Mouse (Mus musculus) erythroblast, embryonic 14.5 days (primary cell): Measurements from ENCODE around the gene Lhfp. TPM values are rescaled to one million over a fixed set of nuclear protein-coding genes. Genes with fewer than 3 reads are reported as not detected.

Experiments
- H3K27me3 ChIP-seq: 2 replicates; pipeline ENCODE4 v1.6.1; 2012; ENCODE audit warnings: inconsistent platforms; ENCODE audit not compliant: control insufficient read depth
- H3K36me3 ChIP-seq: 2 replicates; pipeline ENCODE4 v1.6.1; 2012; ENCODE audit warnings: mild to moderate bottlenecking, inconsistent platforms; ENCODE audit not compliant: control insufficient read depth
- H3K4me1 ChIP-seq: 2 replicates; pipeline ENCODE4 v1.6.1; 2012; ENCODE audit warnings: inconsistent platforms; ENCODE audit not compliant: control insufficient read depth
- H3K4me3 ChIP-seq: replicated peaks from 2 replicates; pipeline ENCODE3; 2012; ENCODE audit warnings: moderate library complexity, mild to moderate bottlenecking, inconsistent platforms
- H3K9me3 ChIP-seq: 2 replicates; pipeline ENCODE4 v1.6.1; 2012; ENCODE audit warnings: low read length, inconsistent platforms, mixed read lengths; ENCODE audit not compliant: control insufficient read depth
- GATA1 ChIP-seq: IDR thresholded peaks from 2 replicates; pipeline ENCODE4 v1.6.1; 2012; ENCODE audit warnings: low read length, inconsistent platforms, mixed read lengths
- TAL1 ChIP-seq: IDR thresholded peaks from 3 replicates; pipeline ENCODE4 v1.6.1; 2012; ENCODE audit warnings: low read length, inconsistent platforms, mixed read lengths
- polyA plus RNA-seq: library from polyadenylated mRNA; stranded (reverse); fragments of >175 nt; gene quantifications from 2 replicates; pipeline ENCODE4 v1.2.3, GENCODE M21; 2012

Gene Lhfp
- polyA plus RNA-seq, result not detected in 2 replicates

DNA sequence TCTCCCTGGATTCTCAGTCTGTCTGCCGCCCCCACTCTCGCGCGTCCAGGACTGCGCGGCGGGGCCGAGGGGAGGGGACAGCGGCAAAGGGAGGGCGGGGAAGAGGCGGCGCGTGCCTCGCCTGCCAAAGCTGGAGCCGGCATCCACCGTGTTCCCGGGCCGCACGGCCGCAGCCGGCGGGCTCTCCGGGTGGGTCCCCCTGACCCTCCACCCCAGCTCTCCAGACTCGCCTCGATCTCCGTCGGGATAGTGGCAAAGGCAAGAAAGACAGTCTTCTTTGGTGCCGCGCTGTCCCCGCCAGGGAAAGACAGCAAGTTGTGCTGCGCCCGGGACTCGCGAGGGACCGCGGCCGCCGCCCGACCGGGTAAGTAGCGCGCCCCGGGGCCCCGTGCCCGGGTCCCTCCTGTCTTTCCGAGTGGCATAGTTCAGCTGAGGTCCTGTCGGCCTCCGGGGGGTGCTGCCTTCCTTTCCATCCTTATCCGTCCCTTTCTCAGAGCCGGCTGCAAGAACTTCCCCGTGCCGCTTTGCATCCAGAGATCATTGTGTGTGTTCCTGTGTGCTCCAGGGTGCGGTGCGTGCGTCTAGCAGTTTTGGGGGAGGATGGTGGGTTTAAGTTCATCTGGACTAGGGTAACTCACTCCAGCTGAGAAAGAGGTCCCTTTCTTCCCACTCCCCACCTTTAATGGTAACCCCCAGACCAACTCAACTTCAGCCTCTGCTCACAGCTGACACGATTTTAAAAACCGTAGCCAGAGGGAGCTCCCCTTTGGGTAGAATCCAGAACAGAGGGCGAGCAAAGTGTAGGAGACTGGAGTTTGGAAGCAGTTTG lies at the start of gene Lhfp:
TSS of gene Lhfp (plus strand) at position 118 of the 829 bp plus-strand sequence.
- TF ChIP-seq TAL1 (no peak), GATA1 (no peak)
- H3K4me1 ChIP-seq, result no peaks in the 10 kb centered on the region
- no peaks in the 10 kb centered on the region for H3K36me3 ChIP-seq
- peaks cover 53% of the 10 kb centered on the region for H3K27me3 ChIP-seq
- no peaks in the 10 kb centered on the region for H3K9me3 ChIP-seq
- H3K4me3 ChIP-seq, result peak within 1 kb of the TSS; percentile 36

GRCm38 (mm10) chr3:52993296-52993695 lies 48.0 kb upstream of the Lhfp start:
- Histone ChIP-seq H3K4me3 (no peak overlapping the region), H3K36me3 (peaks cover 50% of the 10 kb centered on the region), H3K4me1 (no peaks in the 10 kb centered on the region), H3K27me3 (no peaks in the 10 kb centered on the region), H3K9me3 (no peaks in the 10 kb centered on the region)
- TF ChIP-seq GATA1, result no peak
- TF ChIP-seq TAL1, result no peak

DNA sequence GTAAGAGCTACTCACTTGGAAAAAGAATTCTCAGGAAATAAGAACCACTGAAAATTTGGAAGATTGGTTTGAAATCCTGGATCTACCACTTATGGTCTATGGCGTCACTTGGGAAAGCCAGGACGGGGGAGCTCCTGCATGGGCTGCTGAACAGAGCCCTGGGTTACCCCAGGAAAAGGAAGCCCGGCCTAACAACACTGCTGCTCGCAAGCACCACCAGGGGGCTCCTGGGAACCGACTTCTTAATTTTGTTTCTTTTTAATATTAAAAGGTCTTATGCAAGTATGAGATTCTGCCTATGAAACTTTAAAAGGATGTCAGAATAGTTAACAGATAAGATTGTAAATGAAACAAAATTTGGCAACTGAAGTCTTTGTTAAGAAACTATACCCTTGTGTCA lies 46.7 kb upstream of the Lhfp start:
- Histone ChIP-seq H3K4me1 (no peaks in the 10 kb centered on the region), H3K36me3 (peaks cover 47% of the 10 kb centered on the region), H3K27me3 (no peaks in the 10 kb centered on the region), H3K9me3 (no peaks in the 10 kb centered on the region), H3K4me3 (no peak overlapping the region)
- TF ChIP-seq GATA1 (no peak), TAL1 (no peak)

DNA sequence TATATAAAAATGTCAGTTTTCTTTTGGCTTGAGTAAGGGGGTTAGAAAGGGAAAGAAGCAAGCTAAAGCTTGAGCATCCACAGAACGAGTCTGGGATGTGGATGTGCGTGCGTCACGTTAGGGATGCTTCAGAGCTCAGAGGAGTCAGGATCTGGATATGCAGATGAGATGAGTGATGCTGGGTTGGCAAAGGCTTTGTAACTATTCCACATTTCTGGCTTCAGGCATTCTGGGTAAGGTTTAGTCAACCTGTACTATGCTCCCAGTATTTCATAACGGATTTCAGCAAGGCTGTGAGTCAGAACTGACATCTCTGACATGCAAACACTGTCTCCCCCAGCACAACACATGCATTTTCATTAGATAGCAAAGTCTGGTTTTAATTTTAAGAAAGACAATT lies 44.7 kb upstream of the Lhfp start:
- Histone ChIP-seq H3K27me3 (no peaks in the 10 kb centered on the region), H3K36me3 (peaks cover 46% of the 10 kb centered on the region), H3K4me3 (no peak overlapping the region), H3K9me3 (no peaks in the 10 kb centered on the region), H3K4me1 (no peaks in the 10 kb centered on the region)
- TF ChIP-seq TAL1 (no peak), GATA1 (no peak)

- no peaks in the 10 kb centered on the region for H3K27me3 ChIP-seq
- TF ChIP-seq TAL1, result no peak
- no peak for TF ChIP-seq GATA1
- H3K36me3 ChIP-seq, result peaks cover 49% of the 10 kb centered on the region
- no peaks in the 10 kb centered on the region for H3K4me1 ChIP-seq
- no peak overlapping the region for H3K4me3 ChIP-seq
- no peaks in the 10 kb centered on the region for H3K9me3 ChIP-seq
Measured at GRCm38 (mm10) chr3:52997381-52997780, 43.9 kb upstream of the Lhfp start.

- no peak overlapping the region for H3K4me3 ChIP-seq
- TF ChIP-seq GATA1 (no peak), TAL1 (no peak)
- no peaks in the 10 kb centered on the region for H3K27me3 ChIP-seq
- H3K9me3 ChIP-seq, result no peaks in the 10 kb centered on the region
- H3K36me3 ChIP-seq, result peaks cover 42% of the 10 kb centered on the region
- H3K4me1 ChIP-seq, result no peaks in the 10 kb centered on the region
Measured at GRCm38 (mm10) chr3:52999016-52999744, 42.1 kb upstream of the Lhfp start.

DNA sequence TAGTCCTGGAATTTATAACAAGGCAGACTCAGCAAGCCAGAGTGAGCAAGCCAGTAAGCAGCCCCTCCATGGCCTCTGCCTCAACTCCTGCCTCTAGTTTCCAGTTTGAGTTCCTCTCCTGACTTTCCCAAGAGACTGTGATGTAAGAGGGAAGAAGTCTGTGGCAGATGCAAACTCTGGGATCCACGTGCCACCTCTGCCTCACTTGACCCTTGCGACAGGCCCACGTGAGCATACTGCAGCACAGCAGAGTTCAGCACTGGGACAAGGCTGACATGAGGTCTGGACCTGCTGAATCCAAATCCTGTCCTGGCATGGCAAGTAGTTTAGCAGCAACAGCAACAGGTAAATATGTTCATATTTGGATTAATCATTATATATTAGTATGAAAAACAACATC lies 41.3 kb upstream of the Lhfp start:
- Histone ChIP-seq H3K9me3 (no peaks in the 10 kb centered on the region), H3K27me3 (no peaks in the 10 kb centered on the region), H3K4me3 (no peak overlapping the region), H3K36me3 (peaks cover 47% of the 10 kb centered on the region), H3K4me1 (no peaks in the 10 kb centered on the region)
- TF ChIP-seq TAL1, result no peak
- no peak for TF ChIP-seq GATA1

- Histone ChIP-seq H3K4me1 (no peaks in the 10 kb centered on the region), H3K9me3 (no peaks in the 10 kb centered on the region), H3K36me3 (peaks cover 45% of the 10 kb centered on the region), H3K27me3 (no peaks in the 10 kb centered on the region), H3K4me3 (no peak overlapping the region)
- no peak for TF ChIP-seq TAL1
- no peak for TF ChIP-seq GATA1
Measured at GRCm38 (mm10) chr3:53002076-53002475, 39.3 kb upstream of the Lhfp start.

DNA sequence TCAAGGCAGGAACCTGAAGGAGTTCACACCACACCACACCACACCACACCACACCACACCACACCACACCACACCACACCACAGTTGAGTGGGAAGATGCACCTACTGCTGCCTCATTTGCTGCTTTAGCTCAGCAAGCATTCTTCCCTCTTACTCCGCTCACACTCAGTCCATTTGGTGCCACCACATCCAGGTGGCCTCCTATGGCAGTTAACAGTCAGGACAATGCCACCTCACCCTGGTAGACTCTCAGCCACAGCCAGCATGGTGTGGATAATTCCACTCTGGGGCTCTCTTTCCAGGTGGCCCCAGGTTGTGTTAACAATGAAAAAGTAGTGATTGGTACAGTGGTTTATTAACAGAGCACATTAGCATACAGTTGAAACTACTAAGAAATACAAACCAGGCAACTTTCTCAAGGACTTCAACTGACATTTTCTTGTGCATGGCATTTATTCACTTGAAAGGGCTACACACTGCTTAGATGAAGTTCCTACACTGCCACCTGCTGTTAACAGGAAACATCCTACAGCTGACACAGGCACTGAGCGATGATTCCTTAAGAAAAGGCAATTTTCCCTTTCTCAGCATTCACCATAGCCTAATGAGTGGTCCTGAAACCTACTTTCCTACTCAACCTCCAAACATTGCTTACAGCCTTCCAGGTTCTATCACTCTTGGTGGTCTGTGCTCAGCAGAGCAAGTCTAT lies 36.8 kb upstream of the Lhfp start:
- peaks cover 56% of the 10 kb centered on the region for H3K36me3 ChIP-seq
- TF ChIP-seq GATA1 (no peak), TAL1 (no peak)
- no peaks in the 10 kb centered on the region for H3K27me3 ChIP-seq
- H3K4me3 ChIP-seq, result no peak overlapping the region
- H3K9me3 ChIP-seq, result no peaks in the 10 kb centered on the region
- no peaks in the 10 kb centered on the region for H3K4me1 ChIP-seq
